Mouse (Mus musculus): ENCODE results near the gene Prcd.
"Not testable (repeated sequence)": the region's sequence is repeated elsewhere in the genome, so short reads cannot be mapped to it uniquely, and the experiment has no call there.

The Prcd gene

GRCm38 (mm10) chr11:116668381-116668825, 15.1 kb downstream of the Prcd start:
- DNase-seq (ENCODE audit: low spot score in 2 of 2) = no peak

DNA sequence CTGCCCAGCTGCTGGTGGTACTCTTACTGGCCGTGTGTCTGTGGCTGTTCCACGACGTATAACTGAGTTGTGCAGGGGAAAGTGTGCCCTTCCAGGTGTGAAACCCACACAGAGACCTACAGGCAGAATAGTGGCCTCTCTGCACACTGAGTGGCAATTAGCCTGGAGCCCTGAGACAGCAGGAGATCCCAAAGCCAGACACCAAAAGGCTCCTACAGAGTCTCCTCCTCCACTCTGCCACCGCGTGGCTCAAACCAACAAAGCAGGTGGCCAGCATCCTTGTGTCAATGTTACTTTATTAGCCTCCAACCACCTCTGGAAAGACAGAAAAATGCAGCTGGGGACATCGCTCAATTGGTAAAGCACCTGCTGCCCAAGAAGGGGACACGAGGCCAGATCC, 15.5 kb downstream of the Prcd start:
- DNase-seq (ENCODE audit: low spot score in 2 of 2) = no peak

- DNase-seq (ENCODE audit: low spot score in 2 of 2) = no peak
Measured at GRCm38 (mm10) chr11:116669316-116669715, 16.0 kb downstream of the Prcd start.

DNA sequence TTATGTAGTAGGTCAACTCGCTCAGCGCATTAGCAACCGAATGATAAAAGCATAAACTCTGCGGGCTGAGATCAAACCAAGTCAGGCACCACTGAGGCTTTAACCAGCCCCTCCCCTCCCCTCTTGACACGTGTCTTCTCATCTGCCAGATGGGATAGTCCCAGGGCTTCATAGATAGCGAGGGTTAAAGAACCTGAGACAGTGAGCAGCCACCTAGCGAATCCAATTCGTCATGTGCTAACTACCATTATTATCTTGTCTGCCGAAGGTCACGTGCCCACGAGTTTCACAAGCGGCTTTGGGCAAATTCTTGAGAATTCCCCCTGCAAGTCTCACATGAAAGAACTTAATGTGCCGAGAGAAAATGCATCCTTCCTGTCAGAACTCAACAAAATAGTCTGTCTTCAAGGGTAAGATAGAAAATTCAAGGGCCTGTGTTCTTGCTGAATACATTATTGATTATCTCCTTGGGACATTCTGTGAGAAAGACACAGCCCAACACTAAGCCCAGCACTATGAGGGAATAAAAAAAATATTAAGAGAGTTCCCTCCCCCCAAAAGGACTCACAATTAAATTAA, 16.5 kb downstream of the Prcd start:
- no peak for DNase-seq (ENCODE audit: low spot score in 2 of 2)

GRCm38 (mm10) chr11:116670386-116670785, 17.1 kb downstream of the Prcd start:
- no peak for DNase-seq (ENCODE audit: low spot score in 2 of 2)

GRCm38 (mm10) chr11:116671112-116671844, 17.9 kb downstream of the Prcd start:
- peak; percentile 97 to 99 for DNase-seq (ENCODE audit: low spot score in 2 of 2)

- DNase-seq (ENCODE audit: low spot score in 2 of 2) = no peak
Measured at GRCm38 (mm10) chr11:116671845-116672434, 18.6 kb downstream of the Prcd start.

GRCm38 (mm10) chr11:116672595-116672994, 19.3 kb downstream of the Prcd start:
- no peak for DNase-seq (ENCODE audit: low spot score in 2 of 2)

- no peak for DNase-seq (ENCODE audit: low spot score in 2 of 2)
Measured at GRCm38 (mm10) chr11:116673410-116673809, 20.1 kb downstream of the Prcd start.

- no peak for DNase-seq (ENCODE audit: low spot score in 2 of 2)
Measured at GRCm38 (mm10) chr11:116674616-116675379, 21.5 kb downstream of the Prcd start.

- not testable (repeated sequence) for DNase-seq (ENCODE audit: low spot score in 2 of 2)
Measured at GRCm38 (mm10) chr11:116675429-116675828, 22.1 kb downstream of the Prcd start.

DNA sequence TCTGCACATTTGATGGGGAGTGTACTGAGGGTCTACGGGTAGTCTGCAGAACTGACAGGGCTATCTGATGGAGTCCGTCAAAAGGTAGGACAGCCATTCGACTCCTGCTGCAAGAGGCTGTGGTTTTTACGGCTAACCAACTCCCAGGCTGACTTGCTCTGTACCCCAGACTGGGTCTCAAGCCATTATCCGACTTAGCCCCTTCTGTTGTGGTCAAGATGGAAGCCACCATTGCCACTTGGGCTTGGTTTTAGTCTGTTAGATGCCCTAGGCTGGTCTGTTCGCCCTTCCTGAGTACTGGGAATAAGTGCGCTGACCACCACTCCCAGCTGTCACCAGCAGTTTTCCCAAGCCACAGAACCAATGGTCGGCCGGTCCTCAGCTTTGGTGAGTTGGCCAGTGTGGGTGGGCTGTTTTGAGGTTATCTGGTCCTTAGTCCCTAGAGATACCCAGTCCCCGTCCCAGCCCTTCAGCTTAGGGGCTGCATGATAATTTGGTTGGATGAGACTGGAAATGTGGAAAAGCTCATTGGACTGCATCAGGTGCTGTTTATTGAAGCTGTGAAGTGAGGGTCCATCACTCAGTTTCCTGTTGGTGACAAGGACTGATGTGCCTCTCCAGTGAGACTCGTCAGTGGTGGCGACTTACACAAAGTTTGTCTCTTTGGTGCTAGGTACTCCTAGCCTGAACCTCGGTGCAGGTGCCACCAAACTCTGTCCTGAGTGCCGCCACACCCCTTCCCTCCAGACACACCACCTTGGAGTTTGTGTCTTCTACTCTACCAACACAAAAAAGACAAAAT, 23.0 kb downstream of the Prcd start:
- no peak for DNase-seq (ENCODE audit: low spot score in 2 of 2)

- no peak for DNase-seq (ENCODE audit: low spot score in 2 of 2)
Measured at GRCm38 (mm10) chr11:116677711-116678441, 24.5 kb downstream of the Prcd start.

- DNase-seq (ENCODE audit: low spot score in 2 of 2) = no peak
Measured at GRCm38 (mm10) chr11:116679148-116679547, 25.8 kb downstream of the Prcd start.

GRCm38 (mm10) chr11:116680321-116681091, 27.2 kb downstream of the Prcd start:
- DNase-seq (ENCODE audit: low spot score in 2 of 2) = no peak

GRCm38 (mm10) chr11:116681147-116681546, 27.8 kb downstream of the Prcd start:
- no peak for DNase-seq (ENCODE audit: low spot score in 2 of 2)

- no peak for DNase-seq (ENCODE audit: low spot score in 2 of 2)
Measured at GRCm38 (mm10) chr11:116682501-116683144, 29.3 kb downstream of the Prcd start.

DNA sequence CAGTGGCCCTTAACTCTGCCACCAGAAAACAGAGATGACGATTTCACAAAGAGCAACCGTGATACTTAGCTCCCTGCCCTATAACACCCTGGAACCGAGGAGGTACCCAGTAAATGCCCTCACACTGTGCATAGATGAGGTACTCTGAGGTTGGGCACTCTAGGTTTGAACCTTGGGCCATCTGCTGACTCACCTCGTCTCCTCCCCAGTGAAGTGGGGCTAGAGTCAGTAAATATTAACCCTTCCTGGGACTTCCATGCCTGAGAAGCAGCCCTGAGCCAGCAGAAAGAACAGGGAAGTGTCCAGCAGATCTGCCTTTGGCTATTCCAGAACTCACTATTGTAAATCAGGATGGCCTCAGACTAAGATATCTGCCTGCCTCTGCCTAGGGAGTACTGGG, 30.4 kb downstream of the Prcd start:
- DNase-seq (ENCODE audit: low spot score in 2 of 2) = no peak

DNA sequence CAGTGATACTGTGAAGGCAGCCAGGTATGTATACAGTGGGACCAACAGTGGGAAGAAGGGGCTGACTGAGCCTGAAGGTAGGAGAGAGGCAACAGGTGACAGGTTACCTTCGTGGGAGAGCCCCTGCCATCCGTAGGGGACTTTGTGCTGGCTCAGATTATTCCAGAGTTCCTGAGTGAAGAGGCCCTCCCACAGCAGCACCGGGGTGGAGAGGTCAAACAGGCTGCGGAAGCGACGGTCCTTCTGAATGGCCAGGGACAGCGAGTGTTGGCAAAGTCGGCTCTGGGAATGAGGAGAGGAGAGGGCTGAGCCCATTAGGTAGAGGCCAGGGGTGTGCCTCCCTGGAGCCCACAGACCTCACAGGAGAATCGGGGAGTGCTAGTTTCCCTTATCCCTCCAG, 32.4 kb downstream of the Prcd start:
- DNase-seq (ENCODE audit: low spot score in 2 of 2) = no peak

GRCm38 (mm10) chr11:116687897-116688296, 34.6 kb downstream of the Prcd start:
- no peak for DNase-seq (ENCODE audit: low spot score in 2 of 2)
